Mouse (Mus musculus) CH12.LX (cell line): ENCODE measurements around the gene Slc46a2. TPM values are rescaled to one million over a fixed set of nuclear protein-coding genes. Genes with fewer than 3 reads are reported as not detected.

ENCODE experiments used
- DNase-seq: peaks from one replicate; pipeline ENCODE4 v3.0.0-alpha.2; 2013; ENCODE audit errors: extremely low read depth
- H3K27ac ChIP-seq: 2 replicates; pipeline ENCODE4 v1.5.1; 2012; ENCODE audit warnings: low read depth, mild to moderate bottlenecking, control low read depth, moderate library complexity; ENCODE audit not compliant: insufficient read depth
- H3K27me3 ChIP-seq: replicated peaks from 2 replicates; pipeline ENCODE3; 2012; ENCODE audit warnings: inconsistent platforms
- H3K36me3 ChIP-seq, 2 experiments: replicated peaks in 1 of 2; 2 replicates each; pipeline versions ENCODE3 to v1.6.1; 2012; ENCODE audit warnings: inconsistent platforms in 1 of 2, low read length in 1 of 2, mild to moderate bottlenecking in 1 of 2, mixed read lengths in 1 of 2, moderate library complexity in 1 of 2; ENCODE audit not compliant: control insufficient read depth in 1 of 2, insufficient read depth in 1 of 2
- H3K4me1 ChIP-seq, 2 experiments: 2 replicates each; pipeline ENCODE4 v1.6.1; 2012; ENCODE audit warnings: inconsistent platforms in 1 of 2, moderate library complexity in 1 of 2; ENCODE audit not compliant: insufficient read depth in 2 of 2, control insufficient read depth in 1 of 2
- H3K4me2 ChIP-seq: 2 replicates; pipeline ENCODE4 v1.6.1; 2012; ENCODE audit warnings: low read depth, mild to moderate bottlenecking, control low read depth; ENCODE audit not compliant: poor library complexity, insufficient read depth, severe bottlenecking
- H3K4me3 ChIP-seq, 3 experiments: fragments of 150-350 bp in 1 of 3; sonication (generic) in 1 of 3; replicated peaks in 1 of 3; 2 replicates each; pipeline versions ENCODE3 to v1.5.1; 2011 to 2012; ENCODE audit warnings: low read depth in 2 of 3, low read length in 2 of 3, mild to moderate bottlenecking in 2 of 3, moderate library complexity in 2 of 3, control low read depth in 1 of 3, improper control_type of control experiment in 1 of 3, inconsistent platforms in 1 of 3, mixed read lengths in 1 of 3; ENCODE audit not compliant: poor library complexity in 1 of 3
- H3K79me2 ChIP-seq: replicated peaks from 2 replicates; pipeline ENCODE4 v1.6.1; 2012; ENCODE audit warnings: mild to moderate bottlenecking, moderate library complexity; ENCODE audit not compliant: control insufficient read depth, poor library complexity, insufficient read depth, severe bottlenecking; ENCODE audit errors: extremely low read depth
- H3K9ac ChIP-seq: 2 replicates; pipeline ENCODE4 v1.6.1; 2012; ENCODE audit warnings: low read depth, mild to moderate bottlenecking, control low read depth, moderate library complexity; ENCODE audit not compliant: insufficient read depth
- H3K9me3 ChIP-seq: replicated peaks from 2 replicates; pipeline ENCODE3; 2012; ENCODE audit warnings: low read length, inconsistent platforms, mixed read lengths
- CHD1 ChIP-seq: IDR thresholded peaks from 2 replicates; pipeline ENCODE4 v1.6.1; 2012; ENCODE audit warnings: low read depth, low read length, improper control_type of control experiment, inconsistent platforms
- CTCF ChIP-seq, 2 experiments: IDR thresholded peaks in 1 of 2; conservative IDR thresholded peaks in 1 of 2; 2 replicates each; pipeline ENCODE4 v1.5.1; 2011 to 2012; ENCODE audit warnings: low read depth in 2 of 2, low read length in 2 of 2, improper control_type of control experiment in 1 of 2, inconsistent platforms in 1 of 2, mild to moderate bottlenecking in 1 of 2, moderate library complexity in 1 of 2
- E2F4 ChIP-seq: IDR thresholded peaks from 2 replicates; pipeline ENCODE4 v1.6.1; 2011; ENCODE audit warnings: low read depth, low read length, improper control_type of control experiment; ENCODE audit not compliant: insufficient replicate concordance
- EP300 ChIP-seq: IDR thresholded peaks from 2 replicates; pipeline ENCODE4 v1.6.1; 2011; ENCODE audit warnings: low read length, improper control_type of control experiment
- HCFC1 ChIP-seq: IDR thresholded peaks from 2 replicates; pipeline ENCODE4 v1.6.1; 2012; ENCODE audit warnings: low read depth, mild to moderate bottlenecking, inconsistent platforms, low read length, improper control_type of control experiment
- JUN ChIP-seq: IDR thresholded peaks from 2 replicates; pipeline ENCODE4 v1.6.1; 2011; ENCODE audit warnings: low read depth, mild to moderate bottlenecking, low read length, improper control_type of control experiment, moderate library complexity; ENCODE audit not compliant: insufficient read depth
- JUND ChIP-seq: conservative IDR thresholded peaks from 2 replicates; pipeline ENCODE4 v1.6.1; 2011; ENCODE audit warnings: low read depth, low read length, improper control_type of control experiment
- KAT2A ChIP-seq: IDR thresholded peaks from 2 replicates; pipeline ENCODE4 v1.6.1; 2012; ENCODE audit warnings: low read length, improper control_type of control experiment, inconsistent platforms; ENCODE audit not compliant: insufficient replicate concordance
- MAFK ChIP-seq: IDR thresholded peaks from 2 replicates; pipeline ENCODE4 v1.6.1; 2011; ENCODE audit warnings: low read length, improper control_type of control experiment; ENCODE audit not compliant: insufficient replicate concordance
- MAX ChIP-seq: IDR thresholded peaks from 2 replicates; pipeline ENCODE4 v1.6.1; 2011; ENCODE audit warnings: low read length, improper control_type of control experiment
- MEF2A ChIP-seq: IDR thresholded peaks from 2 replicates; pipeline ENCODE4 v1.6.1; 2014; ENCODE audit warnings: low read depth, mild to moderate bottlenecking, inconsistent platforms, low read length, improper control_type of control experiment, borderline replicate concordance
- MXI1 ChIP-seq: IDR thresholded peaks from 2 replicates; pipeline ENCODE4 v1.6.1; 2011; ENCODE audit warnings: mild to moderate bottlenecking, low read depth, low read length, improper control_type of control experiment
- NRF1 ChIP-seq: IDR thresholded peaks from 2 replicates; pipeline ENCODE4 v1.6.1; 2014; ENCODE audit warnings: low read depth, mild to moderate bottlenecking, inconsistent platforms, low read length, improper control_type of control experiment, moderate library complexity
- PAX5 ChIP-seq: IDR thresholded peaks from 2 replicates; pipeline ENCODE4 v1.6.1; 2012; ENCODE audit warnings: low read length, inconsistent platforms, mixed read lengths
- POLR2A ChIP-seq: IDR thresholded peaks from 2 replicates; pipeline ENCODE4 v1.6.1; 2011; ENCODE audit warnings: low read depth, mild to moderate bottlenecking, improper control_type of control experiment, low read length
- RAD21 ChIP-seq: IDR thresholded peaks from 2 replicates; pipeline ENCODE4 v1.6.1; 2011; ENCODE audit warnings: low read depth, mild to moderate bottlenecking, low read length, improper control_type of control experiment, moderate library complexity
- SIN3A ChIP-seq: IDR thresholded peaks from 2 replicates; pipeline ENCODE4 v1.6.1; 2012; ENCODE audit warnings: low read length, improper control_type of control experiment, inconsistent platforms
- TCF12 ChIP-seq: IDR thresholded peaks from 2 replicates; pipeline ENCODE4 v1.6.1; 2014; ENCODE audit warnings: low read depth, mild to moderate bottlenecking, inconsistent platforms, low read length, improper control_type of control experiment
- UBTF ChIP-seq: IDR thresholded peaks from 2 replicates; pipeline ENCODE4 v1.6.1; 2012; ENCODE audit warnings: low read depth, mild to moderate bottlenecking, inconsistent platforms, low read length, improper control_type of control experiment, moderate library complexity
- USF2 ChIP-seq: conservative IDR thresholded peaks from 2 replicates; pipeline ENCODE4 v1.6.1; 2011; ENCODE audit warnings: low read depth, low read length, improper control_type of control experiment
- ZMIZ1 ChIP-seq: IDR thresholded peaks from 2 replicates; pipeline ENCODE4 v1.6.1; 2012; ENCODE audit warnings: low read depth, mild to moderate bottlenecking, inconsistent platforms, low read length, improper control_type of control experiment
- dilution Hi-C: fragments of 300-500 bp; cut with MboI; formaldehyde crosslinking; loops from 2 replicates; pipeline ENCODE4 v1.14.3; 2020; ENCODE audit warnings: low sequenced_read_pairs; ENCODE audit not compliant: extremely low pct_unique_long_range_greater_than_20kb, extremely low pct_ligation_motif_present
- in situ Hi-C: fragments of 300-500 bp; cut with MboI; formaldehyde crosslinking; loops from 3 replicates; pipeline ENCODE4 v1.14.3; 2019; ENCODE audit warnings: low sequenced_read_pairs, low pct_ligation_motif_present, low pct_unique_long_range_greater_than_20kb, mixed read lengths
- polyA plus RNA-seq: library from polyadenylated mRNA; unstranded; fragments of >175 nt; gene quantifications from 2 replicates; pipeline ENCODE4 v1.2.1, GENCODE M21; 2012; ENCODE audit warnings: low read depth; ENCODE audit not compliant: insufficient read length
- total RNA-seq, 2 experiments: library from RNA; depleted of rRNA; stranded (reverse); fragments of 300-350 nt in 1 of 2; fragments of >200 nt in 1 of 2; gene quantifications; 2 replicates each; pipeline ENCODE4 v1.2.3; 2012 to 2014

The Slc46a2 gene
- total and polyA plus RNA-seq, 3 experiments = not detected

DNA sequence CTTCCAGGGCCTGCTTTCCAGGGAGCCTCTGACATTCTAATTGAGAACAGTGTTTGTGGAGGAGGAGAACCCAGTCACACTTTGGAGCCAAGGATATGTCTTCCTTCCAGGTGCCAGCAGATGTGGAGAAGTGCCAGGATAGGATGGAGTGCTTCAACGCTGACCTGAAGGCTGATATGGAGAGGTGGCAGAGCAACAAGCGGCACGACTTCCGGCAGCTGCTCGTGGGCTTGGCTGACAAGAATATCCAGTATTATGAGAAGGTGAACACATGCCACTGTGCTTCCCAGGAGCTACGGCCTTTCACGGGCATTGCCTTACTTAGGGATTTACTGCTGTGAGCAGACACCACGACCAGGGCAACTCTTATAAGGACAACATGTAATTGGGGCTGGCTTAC is 20.4 kb downstream of the Slc46a2 start:
- Histone ChIP-seq H3K9me3 (no peaks in the 10 kb centered on the region), H3K36me3 (peaks cover 54 to 97% of the 10 kb centered on the region in 2 experiments), H3K4me1 (peaks cover 2 to 17% of the 10 kb centered on the region in 2 experiments; a peak in 3 of 4 replicates), H3K27ac (no peak overlapping the region), H3K27me3 (no peaks in the 10 kb centered on the region), H3K4me2 (no peak overlapping the region), H3K9ac (no peak overlapping the region), H3K4me3 (no peak overlapping the region), H3K79me2 (no peaks in the 10 kb centered on the region)
- in situ Hi-C loops (no loop called here), dilution Hi-C loops (no loop called here)
- TF ChIP-seq USF2 (no peak), SIN3A (no peak), TCF12 (no peak), ZMIZ1 (no peak), MAX (no peak), CTCF (conservative IDR thresholded peaks at IDR 0.05 in 1 of 2, IDR thresholded peaks at IDR 0.05 in 1 of 2; ENCODE audit: low read depth in 2 of 2, low read length in 2 of 2) (no peak)
- DNase-seq = no peak

DNA sequence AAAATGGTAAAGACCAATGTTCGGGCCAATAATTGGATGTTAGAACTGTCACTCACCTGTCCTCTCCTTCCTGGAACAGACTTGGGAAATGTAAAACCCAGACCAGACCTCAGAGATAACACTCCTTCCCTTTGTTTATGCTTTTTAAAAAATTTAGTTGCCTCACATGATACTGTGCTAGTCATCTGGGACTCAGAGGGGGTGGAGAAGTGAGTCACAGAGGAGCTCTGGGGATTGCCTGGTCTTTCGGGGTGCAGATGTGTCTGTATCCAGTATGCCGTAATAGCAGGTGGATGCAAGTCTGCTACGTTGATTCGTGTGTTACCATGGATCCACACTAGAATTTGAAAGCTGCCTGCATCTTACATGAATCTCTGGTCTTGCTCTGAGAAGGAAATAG is 22.1 kb downstream of the Slc46a2 start:
- dilution Hi-C loops = no loop called here
- Histone ChIP-seq H3K27ac (no peak overlapping the region), H3K4me2 (no peak overlapping the region), H3K27me3 (no peaks in the 10 kb centered on the region), H3K4me3 (no peak overlapping the region), H3K36me3 (peaks cover 40 to 94% of the 10 kb centered on the region in 2 experiments), H3K4me1 (peaks cover 2 to 17% of the 10 kb centered on the region in 2 experiments; a peak in 3 of 4 replicates), H3K9ac (no peak overlapping the region), H3K9me3 (no peaks in the 10 kb centered on the region), H3K79me2 (no peaks in the 10 kb centered on the region)
- no peak for DNase-seq
- TF ChIP-seq TCF12 (no peak), NRF1 (no peak), KAT2A (no peak), MAFK (no peak), PAX5 (no peak), MEF2A (no peak)
- in situ Hi-C loops = no loop called here

DNA sequence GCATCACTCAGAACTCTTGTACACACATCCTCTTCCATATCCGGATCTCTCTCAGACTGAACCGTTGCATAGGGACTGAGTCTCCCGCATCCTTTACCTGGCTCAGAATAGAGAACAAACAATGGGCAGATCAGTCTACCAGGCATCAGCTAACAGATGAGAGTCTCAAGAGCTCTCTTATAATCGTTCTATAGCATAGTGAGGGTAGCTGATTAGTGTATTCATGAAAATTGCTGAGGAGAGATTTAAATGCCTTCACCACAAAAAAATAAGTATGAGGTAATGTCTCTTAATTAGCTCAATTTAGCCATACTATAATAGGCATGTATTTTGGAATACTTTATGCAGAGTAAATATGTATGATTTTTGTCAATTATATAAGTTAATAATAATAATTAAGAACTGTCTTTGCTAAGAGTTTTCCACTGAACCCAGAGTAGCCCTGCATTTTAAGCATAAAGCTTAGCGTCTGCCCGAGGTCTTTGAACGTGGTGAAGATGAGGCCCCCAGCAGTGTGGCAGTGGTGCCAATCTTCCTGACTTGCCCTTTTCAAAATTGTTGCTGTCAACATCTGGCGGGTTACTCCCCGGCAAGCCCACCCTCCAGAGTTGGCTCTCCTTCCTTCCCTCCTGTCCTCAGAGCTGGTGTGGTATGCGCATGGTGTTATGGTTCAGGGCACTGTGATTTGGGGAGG is 23.0 kb downstream of the Slc46a2 start:
- in situ Hi-C loops = no loop called here
- no peaks in the 10 kb centered on the region for H3K27me3 ChIP-seq
- no peak overlapping the region for H3K27ac ChIP-seq
- TF ChIP-seq JUND (no peak), MAFK (no peak), RAD21 (no peak), ZMIZ1 (no peak), HCFC1 (no peak), E2F4 (no peak), MEF2A (no peak), EP300 (no peak), POLR2A (no peak), UBTF (no peak), JUN (no peak), NRF1 (no peak), CHD1 (no peak), MXI1 (no peak), KAT2A (no peak)
- H3K4me1 ChIP-seq = peaks cover 2 to 17% of the 10 kb centered on the region in 2 experiments; a peak in 3 of 4 replicates
- no peak overlapping the region for H3K4me3 ChIP-seq
- H3K79me2 ChIP-seq = no peaks in the 10 kb centered on the region
- no peak overlapping the region for H3K9ac ChIP-seq
- no peak for DNase-seq
- dilution Hi-C loops = no loop called here
- H3K36me3 ChIP-seq = peaks cover 36 to 91% of the 10 kb centered on the region in 2 experiments
- no peak overlapping the region for H3K4me2 ChIP-seq
- no peaks in the 10 kb centered on the region for H3K9me3 ChIP-seq
